Mouse (Mus musculus): ENCODE measurements around the gene Ttc39b. TPM values are rescaled to one million over a fixed set of nuclear protein-coding genes. Genes with fewer than 3 reads are reported as not detected.

Ttc39b gene
- polyA plus RNA-seq, 1 experiment from 2014 or later: 7.1 TPM

DNA sequence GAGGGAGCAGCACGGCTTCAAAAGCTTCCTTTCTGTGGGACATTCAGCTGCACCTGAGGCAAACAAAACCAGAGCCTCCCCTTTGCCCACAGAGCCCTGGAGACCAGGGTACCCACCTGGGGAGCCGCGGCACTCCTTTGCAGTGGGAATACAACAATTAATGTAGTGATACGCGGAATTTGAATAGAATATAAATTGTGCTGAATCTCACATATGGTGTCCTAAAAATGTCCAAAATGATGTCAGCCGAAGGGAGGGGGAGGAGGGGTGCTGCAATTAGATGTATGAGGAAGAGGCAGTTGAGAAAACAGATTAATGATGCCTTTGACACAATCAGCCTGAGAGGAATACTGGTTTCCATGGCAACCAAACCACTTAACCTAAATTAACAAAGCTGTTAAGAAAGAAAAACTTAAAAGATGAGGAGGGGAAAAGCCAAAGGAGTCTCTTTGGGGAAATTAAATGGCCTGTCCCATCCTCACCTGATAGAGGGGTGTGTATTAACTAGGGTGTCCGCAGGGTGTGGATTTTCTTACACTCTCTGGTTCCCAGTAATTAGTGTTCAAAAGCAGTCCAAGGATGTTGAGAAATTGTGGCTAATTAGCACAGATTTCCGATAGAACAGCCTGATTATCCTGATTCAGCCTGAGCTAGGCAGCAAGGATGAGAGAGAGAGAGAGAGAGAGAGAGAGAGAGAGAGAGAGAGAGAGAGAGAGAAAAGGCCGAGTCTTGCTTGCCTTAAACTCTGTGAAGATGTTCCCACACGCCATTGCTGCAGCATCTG lies 117.1 kb downstream of the Ttc39b start:
- H3K27ac ChIP-seq (ENCODE audit: low read length): peak overlapping the region; percentile 77
- H3K4me1 ChIP-seq (ENCODE audit: control insufficient read depth, insufficient read depth, low read length): peaks cover 11% of the 10 kb centered on the region
- no peak overlapping the region for H3K4me3 ChIP-seq (ENCODE audit: low read depth, low read length)
- peak overlapping the region; percentile 26 for H3K4me2 ChIP-seq (ENCODE audit: low read length)
- H3K9ac ChIP-seq (ENCODE audit: low read depth, low read length): no peak overlapping the region
- 35% methylated on average over 10 of the region's 10 CpGs for WGBS
- peak; percentile 85 for ATAC-seq
- no peaks in the 10 kb centered on the region for H3K36me3 ChIP-seq (ENCODE audit: control insufficient read depth, insufficient read depth, low read length)
- H3K27me3 ChIP-seq (ENCODE audit: control insufficient read depth, insufficient read depth, low read depth, low read length): no peaks in the 10 kb centered on the region
- no peaks in the 10 kb centered on the region for H3K9me3 ChIP-seq (replicated peaks; ENCODE audit: control insufficient read depth, low read length, poor library complexity, severe bottlenecking)

DNA sequence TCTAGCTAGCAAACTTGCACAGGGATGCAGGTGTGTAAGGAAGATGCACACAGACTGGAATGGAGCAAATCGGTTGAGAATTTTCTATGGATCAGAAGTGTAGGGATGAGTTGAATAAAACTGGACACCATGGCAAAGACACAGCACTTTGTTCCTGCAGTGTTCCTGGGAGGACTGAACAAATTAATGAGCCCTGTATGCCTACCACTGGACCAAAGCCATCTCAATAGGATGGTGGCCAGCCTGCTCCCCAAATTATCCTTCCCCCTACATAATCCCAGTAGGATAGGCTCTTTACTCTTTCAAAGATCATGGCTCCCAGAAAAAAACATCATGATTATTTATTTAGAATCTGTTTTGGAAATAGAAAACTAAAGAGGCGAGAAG lies 117.6 kb downstream of the Ttc39b start:
- Histone ChIP-seq H3K4me3 (ENCODE audit: low read depth, low read length) (no peak overlapping the region), H3K4me1 (ENCODE audit: control insufficient read depth, insufficient read depth, low read length) (peaks cover 11% of the 10 kb centered on the region), H3K27me3 (ENCODE audit: control insufficient read depth, insufficient read depth, low read depth, low read length) (no peaks in the 10 kb centered on the region), H3K9ac (ENCODE audit: low read depth, low read length) (no peak overlapping the region), H3K27ac (ENCODE audit: low read length) (peak overlapping the region; percentile 77), H3K4me2 (ENCODE audit: low read length) (no peak overlapping the region; the same call in 1 of the 2 replicates), H3K36me3 (ENCODE audit: control insufficient read depth, insufficient read depth, low read length) (no peaks in the 10 kb centered on the region), H3K9me3 (replicated peaks; ENCODE audit: control insufficient read depth, low read length, poor library complexity, severe bottlenecking) (no peaks in the 10 kb centered on the region)
- ATAC-seq: no peak; the same call in 1 of the 2 replicates
- WGBS: 62% methylated on average over 2 of the region's 2 CpGs

DNA sequence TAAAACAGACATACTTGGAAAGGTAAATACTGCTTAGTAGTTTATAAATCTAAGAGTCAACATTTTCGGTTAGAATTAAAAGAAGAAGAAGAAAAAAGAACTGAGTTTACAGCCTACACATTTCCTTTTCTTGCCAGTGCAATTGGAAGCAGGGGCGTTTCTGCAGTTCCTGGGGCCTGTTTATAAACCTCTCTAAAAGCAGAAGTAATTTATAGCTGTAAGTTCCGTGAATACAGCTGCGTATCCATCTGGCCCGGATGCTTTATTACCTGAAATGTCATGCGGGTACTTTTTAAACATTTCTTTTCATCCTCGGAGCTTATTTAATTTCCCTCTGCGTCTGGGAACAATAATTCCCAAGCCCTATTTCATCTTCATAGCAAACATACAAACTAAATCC lies 124.7 kb downstream of the Ttc39b start:
- Histone ChIP-seq H3K4me3 (ENCODE audit: low read depth, low read length) (no peak overlapping the region), H3K27ac (ENCODE audit: low read length) (no peak overlapping the region), H3K4me1 (ENCODE audit: control insufficient read depth, insufficient read depth, low read length) (no peaks in the 10 kb centered on the region), H3K9ac (ENCODE audit: low read depth, low read length) (no peak overlapping the region), H3K4me2 (ENCODE audit: low read length) (no peak overlapping the region), H3K36me3 (ENCODE audit: control insufficient read depth, insufficient read depth, low read length) (no peaks in the 10 kb centered on the region), H3K27me3 (ENCODE audit: control insufficient read depth, insufficient read depth, low read depth, low read length) (no peaks in the 10 kb centered on the region), H3K9me3 (replicated peaks; ENCODE audit: control insufficient read depth, low read length, poor library complexity, severe bottlenecking) (no peaks in the 10 kb centered on the region)
- ATAC-seq: no peak
- WGBS: 64% methylated on average over 8 of the region's 8 CpGs

DNA sequence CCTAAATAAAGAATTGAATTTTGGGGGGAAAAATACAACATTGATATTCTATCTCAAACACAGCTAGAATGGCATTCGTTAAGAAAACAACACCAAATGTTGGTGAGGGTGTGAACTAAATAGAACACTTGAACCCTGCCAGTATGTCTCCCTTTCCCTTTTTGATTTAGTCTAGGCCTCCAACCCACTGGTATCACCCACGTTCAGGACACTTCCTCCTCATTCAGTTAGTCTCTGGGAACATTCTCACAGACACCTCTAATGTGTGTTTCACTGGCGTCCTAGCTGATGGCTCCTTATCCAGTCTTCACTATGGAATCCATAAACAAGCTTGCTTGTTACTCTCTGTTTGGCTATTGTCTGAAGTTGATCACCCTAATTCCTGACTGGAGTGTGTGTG lies 125.9 kb downstream of the Ttc39b start:
- no peaks in the 10 kb centered on the region for H3K36me3 ChIP-seq (ENCODE audit: control insufficient read depth, insufficient read depth, low read length)
- WGBS: 87% methylated on average over 3 of the region's 3 CpGs
- no peaks in the 10 kb centered on the region for H3K9me3 ChIP-seq (replicated peaks; ENCODE audit: control insufficient read depth, low read length, poor library complexity, severe bottlenecking)
- no peak overlapping the region for H3K9ac ChIP-seq (ENCODE audit: low read depth, low read length)
- H3K4me2 ChIP-seq (ENCODE audit: low read length): no peak overlapping the region
- H3K27me3 ChIP-seq (ENCODE audit: control insufficient read depth, insufficient read depth, low read depth, low read length): no peaks in the 10 kb centered on the region
- ATAC-seq: no peak
- H3K27ac ChIP-seq (ENCODE audit: low read length): no peak overlapping the region
- H3K4me3 ChIP-seq (ENCODE audit: low read depth, low read length): no peak overlapping the region
- no peaks in the 10 kb centered on the region for H3K4me1 ChIP-seq (ENCODE audit: control insufficient read depth, insufficient read depth, low read length)

DNA sequence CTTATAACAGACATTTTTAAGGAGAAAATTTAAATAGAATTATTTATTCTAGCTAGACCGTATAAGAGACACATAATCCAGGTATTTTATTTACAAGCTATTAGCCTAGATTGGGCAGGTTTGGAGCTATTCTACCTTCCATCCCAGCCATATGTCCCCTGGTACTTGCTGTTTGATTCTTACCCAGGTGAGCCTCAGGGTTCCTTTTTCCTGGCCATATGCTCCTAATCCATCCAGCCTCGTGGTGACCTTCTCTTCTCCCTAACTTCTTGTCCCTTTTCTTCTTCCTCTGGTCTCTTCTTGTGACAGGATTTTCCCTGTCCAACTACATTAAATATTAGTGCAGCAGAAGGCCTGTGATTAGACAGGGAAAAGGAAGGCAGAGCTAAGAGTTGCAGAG lies 134.3 kb downstream of the Ttc39b start:
- H3K4me2 ChIP-seq (ENCODE audit: low read length): no peak overlapping the region
- H3K27me3 ChIP-seq (ENCODE audit: control insufficient read depth, insufficient read depth, low read depth, low read length): no peaks in the 10 kb centered on the region
- ATAC-seq: no peak
- WGBS: 86% methylated on average over 2 of the region's 2 CpGs
- H3K9ac ChIP-seq (ENCODE audit: low read depth, low read length): no peak overlapping the region
- H3K4me3 ChIP-seq (ENCODE audit: low read depth, low read length): no peak overlapping the region
- no peaks in the 10 kb centered on the region for H3K36me3 ChIP-seq (ENCODE audit: control insufficient read depth, insufficient read depth, low read length)
- H3K4me1 ChIP-seq (ENCODE audit: control insufficient read depth, insufficient read depth, low read length): no peaks in the 10 kb centered on the region
- no peak overlapping the region for H3K27ac ChIP-seq (ENCODE audit: low read length)
- H3K9me3 ChIP-seq (replicated peaks; ENCODE audit: control insufficient read depth, low read length, poor library complexity, severe bottlenecking): no peaks in the 10 kb centered on the region

DNA sequence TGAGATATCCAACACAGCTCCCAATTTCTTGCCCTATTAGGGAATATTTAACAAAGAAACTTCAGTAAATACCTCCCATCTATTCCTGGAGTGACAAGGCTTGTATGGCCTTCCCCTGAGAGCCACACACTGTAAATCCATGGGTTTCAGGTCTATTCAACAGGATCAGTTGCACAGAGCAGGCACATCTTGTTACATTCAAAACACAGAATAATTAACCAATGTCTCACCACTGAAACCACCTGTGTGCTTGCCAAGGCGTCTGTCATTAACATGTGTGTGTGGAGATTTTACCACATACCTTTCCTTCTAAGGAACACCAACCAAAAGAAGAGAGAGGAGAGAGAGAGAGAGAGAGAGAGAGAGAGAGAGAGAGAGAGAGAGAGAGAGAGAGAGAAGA lies 136.7 kb downstream of the Ttc39b start:
- H3K4me3 ChIP-seq (ENCODE audit: low read depth, low read length): no peak overlapping the region
- H3K27ac ChIP-seq (ENCODE audit: low read length): no peak overlapping the region
- no peak for ATAC-seq
- H3K9me3 ChIP-seq (replicated peaks; ENCODE audit: control insufficient read depth, low read length, poor library complexity, severe bottlenecking): no peaks in the 10 kb centered on the region
- H3K9ac ChIP-seq (ENCODE audit: low read depth, low read length): no peak overlapping the region
- 85% methylated on average over 1 of the region's 1 CpGs for WGBS
- H3K4me2 ChIP-seq (ENCODE audit: low read length): no peak overlapping the region
- H3K36me3 ChIP-seq (ENCODE audit: control insufficient read depth, insufficient read depth, low read length): no peaks in the 10 kb centered on the region
- H3K4me1 ChIP-seq (ENCODE audit: control insufficient read depth, insufficient read depth, low read length): no peaks in the 10 kb centered on the region; the same call in 1 of the 2 replicates
- H3K27me3 ChIP-seq (ENCODE audit: control insufficient read depth, insufficient read depth, low read depth, low read length): no peaks in the 10 kb centered on the region

DNA sequence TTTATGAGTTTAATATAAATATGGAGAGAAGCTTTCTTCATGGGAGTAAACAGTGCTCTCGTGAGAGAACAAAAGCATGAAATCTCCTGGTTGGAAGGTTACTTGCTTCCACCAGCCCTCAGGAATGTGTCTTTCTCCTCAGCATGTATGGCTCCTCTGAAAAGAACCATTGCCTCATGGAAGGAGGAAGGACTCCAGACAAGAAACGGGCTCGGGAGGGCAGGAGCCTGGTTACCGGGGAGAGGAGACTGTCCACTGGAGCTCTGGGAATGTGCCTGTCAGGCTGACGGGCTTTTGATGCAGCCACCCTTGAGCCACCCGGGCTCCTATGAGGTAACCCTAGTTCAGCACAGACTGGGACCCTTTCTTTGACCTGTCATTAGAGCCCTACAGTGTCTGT lies 137.6 kb downstream of the Ttc39b start:
- Histone ChIP-seq H3K4me3 (ENCODE audit: low read depth, low read length) (no peak overlapping the region), H3K27me3 (ENCODE audit: control insufficient read depth, insufficient read depth, low read depth, low read length) (no peaks in the 10 kb centered on the region), H3K4me1 (ENCODE audit: control insufficient read depth, insufficient read depth, low read length) (no peaks in the 10 kb centered on the region; the same call in 1 of the 2 replicates), H3K27ac (ENCODE audit: low read length) (no peak overlapping the region), H3K9me3 (replicated peaks; ENCODE audit: control insufficient read depth, low read length, poor library complexity, severe bottlenecking) (no peaks in the 10 kb centered on the region), H3K4me2 (ENCODE audit: low read length) (no peak overlapping the region), H3K36me3 (ENCODE audit: control insufficient read depth, insufficient read depth, low read length) (no peaks in the 10 kb centered on the region), H3K9ac (ENCODE audit: low read depth, low read length) (no peak overlapping the region)
- 19% methylated on average over 6 of the region's 6 CpGs for WGBS
- ATAC-seq: no peak

DNA sequence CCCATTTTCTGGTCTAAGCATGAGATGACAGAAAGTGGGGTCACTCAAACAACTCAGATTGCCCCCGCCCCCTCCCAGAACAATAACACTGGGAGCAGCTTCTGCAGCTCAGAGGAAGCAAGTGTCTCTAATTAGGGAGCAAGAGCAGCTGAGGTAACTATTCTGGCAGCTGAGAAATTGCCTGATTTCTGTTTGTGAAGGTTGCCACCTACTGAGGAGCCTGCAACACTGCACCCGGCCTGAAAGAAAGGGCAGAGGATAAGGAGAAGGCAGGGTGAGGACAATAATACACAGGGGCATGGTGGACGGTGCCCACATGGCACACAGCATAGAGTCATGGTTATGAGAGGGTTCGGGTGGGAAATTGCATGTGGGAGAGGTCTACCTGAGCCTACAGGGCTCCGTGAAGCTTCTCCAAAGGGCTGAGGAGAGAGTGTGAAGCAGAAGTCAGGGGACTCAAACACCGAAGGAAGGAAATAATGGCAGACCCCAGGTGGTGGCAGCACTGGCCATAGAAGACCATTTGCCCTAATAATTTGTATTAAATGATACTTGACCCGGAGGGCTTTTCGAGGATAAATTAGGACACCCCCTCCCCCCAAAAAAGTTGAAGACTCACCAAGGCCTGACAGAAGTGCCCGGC lies 140.6 kb downstream of the Ttc39b start:
- Histone ChIP-seq H3K27ac (ENCODE audit: low read length) (no peak overlapping the region), H3K27me3 (ENCODE audit: control insufficient read depth, insufficient read depth, low read depth, low read length) (no peaks in the 10 kb centered on the region), H3K9ac (ENCODE audit: low read depth, low read length) (no peak overlapping the region), H3K36me3 (ENCODE audit: control insufficient read depth, insufficient read depth, low read length) (no peaks in the 10 kb centered on the region), H3K4me1 (ENCODE audit: control insufficient read depth, insufficient read depth, low read length) (no peaks in the 10 kb centered on the region; the same call in 1 of the 2 replicates), H3K4me2 (ENCODE audit: low read length) (no peak overlapping the region), H3K9me3 (replicated peaks; ENCODE audit: control insufficient read depth, low read length, poor library complexity, severe bottlenecking) (no peaks in the 10 kb centered on the region), H3K4me3 (ENCODE audit: low read depth, low read length) (no peak overlapping the region)
- ATAC-seq: peak; percentile 91
- 37% methylated on average over 9 of the region's 9 CpGs for WGBS
